In genomic region chr6:31221490-31221889, GRCm38 (mm10) we compare ENCODE assay signal across 9 mouse cellular contexts.
DNase-seq lines count a peak whose midpoint lies in the region; TF ChIP-seq lines count a peak whose summit lies in the region.
"Had no signal": no experiment of that assay in that cellular context is flagged by ENCODE, and none has a peak within 500 bp of the region (broad histone marks: within the 10 kb centered on the region; RNA-seq: fewer than 3 reads in every experiment).

No protein-coding gene starts in this region.

- H3K4me1 ChIP-seq in small intestine, adult 2 months (ENCODE audit: control insufficient read depth, insufficient read depth, insufficient read length, low read length): peaks cover 6% of the 10 kb centered on the region
- H3K4me1 ChIP-seq in cerebellum, adult 2 months (ENCODE audit: control insufficient read depth, insufficient read depth, low read length): peaks cover 4% of the 10 kb centered on the region; the same call in 1 of the 2 replicates

- TF ChIP-seq POLR2A in small intestine, adult 2 months (IDR thresholded peaks at IDR 0.05; ENCODE audit: low read depth, low read length): no peak
- no peak for TF ChIP-seq POLR2A in cerebellum, adult 2 months (IDR thresholded peaks at IDR 0.05; ENCODE audit: borderline replicate concordance, insufficient read depth, low read length)

- TF ChIP-seq CTCF in gastrocnemius, adult 2 months (IDR thresholded peaks at IDR 0.05): no peak
- TF ChIP-seq CTCF in small intestine, adult 2 months (IDR thresholded peaks at IDR 0.05; ENCODE audit: extremely low read depth, insufficient read length, insufficient replicate concordance, low read depth, low read length): no peak
- TF ChIP-seq CTCF in cerebellum, adult 2 months (IDR thresholded peaks at IDR 0.05; ENCODE audit: borderline replicate concordance, insufficient read depth, low read depth, low read length): no peak

- WGBS in small intestine, adult 2 months: 15% methylated on average over 10 of the region's 10 CpGs
- WGBS in cerebellum, adult 2 months: 36% methylated on average over 10 of the region's 10 CpGs

- no peaks in the 10 kb centered on the region for H3K36me3 ChIP-seq in small intestine, adult 2 months (ENCODE audit: control insufficient read depth, insufficient read depth, low read length)
- H3K36me3 ChIP-seq: G1E had no signal

- intact Hi-C loops in gastrocnemius, adult 2 months (cut with DNase I): loop anchor here (2.0 to 5.0 kb wide), 2 partner anchors 41 to 99 kb away; no protein-coding TSS in a partner anchor

- DNase-seq in gastrocnemius, adult 2 months: no peak
- DNase-seq in gastrocnemius, adult 8-10 months (ENCODE audit: low spot score in 2 of 2): no peak
- DNase-seq in spleen, postnatal 36 days (ENCODE audit: low spot score in 2 of 2): peak; percentile 47 to 48
- no peak for DNase-seq in spleen, postnatal 14 days (ENCODE audit: low spot score in 2 of 2)
- DNase-seq in induced T-regulatory cell, adult 2 months (ENCODE audit: low read depth): peak; percentile 88
- no peak for DNase-seq in cerebellum, adult 2 months
- DNase-seq in ovary, postnatal 36 days (ENCODE audit: low spot score): no peak

- peak overlapping the region; percentile 98 for H3K27ac ChIP-seq in gastrocnemius, adult 2 months
- H3K27ac ChIP-seq in small intestine, adult 2 months (ENCODE audit: insufficient read depth, low read depth, low read length): 0 out of 2 replicates have a peak overlapping the region, but pooled peaks have one; percentile 37
- no peak overlapping the region for H3K27ac ChIP-seq in cerebellum, adult 2 months (ENCODE audit: insufficient read depth, low read length)

- H3K27me3 ChIP-seq in small intestine, adult 2 months (ENCODE audit: control insufficient read depth, insufficient read depth, low read length): peaks cover 18% of the 10 kb centered on the region
- H3K27me3 ChIP-seq in cerebellum, adult 2 months (ENCODE audit: control insufficient read depth, insufficient read depth, low read length): no peaks in the 10 kb centered on the region

- H3K4me3 ChIP-seq in gastrocnemius, adult 2 months: peak overlapping the region; percentile 80
- H3K4me3 ChIP-seq in small intestine, adult 2 months (ENCODE audit: low read depth, low read length): no peak overlapping the region
- H3K4me3 ChIP-seq in cerebellum, adult 2 months (replicated peaks; ENCODE audit: insufficient read depth, low read depth, low read length): no peak overlapping the region

Comparison
In these comparisons a context has a peak if more than half of its experiments do, and no peak if none do; other contexts are left out.
1. DNase-seq: peak in spleen, postnatal 36 days (2 of 2) and induced T-regulatory cell, adult 2 months (single experiment); none in gastrocnemius, adult 2 months (single experiment), gastrocnemius, adult 8-10 months (0 of 2), spleen, postnatal 14 days (0 of 2), cerebellum, adult 2 months (0 of 2) and ovary, postnatal 36 days (single experiment).